Mouse (Mus musculus): ENCODE measurements around the gene 4921517D22Rik.

4921517D22Rik gene

DNA sequence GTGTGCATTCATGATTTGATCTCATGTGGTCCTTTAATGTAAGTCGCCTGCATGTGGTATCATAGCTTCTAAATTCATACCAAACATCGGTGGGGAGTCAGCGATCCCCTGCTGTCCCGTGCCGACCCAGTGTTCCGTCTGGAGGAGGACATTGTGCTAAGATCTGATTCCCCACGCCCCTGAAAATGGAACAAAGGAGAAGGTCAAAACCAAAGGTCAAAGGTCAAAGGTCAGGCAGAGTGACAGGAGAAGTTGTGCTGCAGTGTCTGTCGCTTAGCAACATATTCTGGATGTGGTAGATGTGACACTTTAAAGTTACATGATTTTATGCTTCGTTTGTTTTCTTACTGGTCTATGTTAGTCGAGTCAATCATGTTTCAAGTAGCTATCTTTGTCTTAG lies 2.4 kb downstream of the 4921517D22Rik start:
- peak; percentile 82 for DNase-seq (ENCODE audit: low read depth, low spot score)

DNA sequence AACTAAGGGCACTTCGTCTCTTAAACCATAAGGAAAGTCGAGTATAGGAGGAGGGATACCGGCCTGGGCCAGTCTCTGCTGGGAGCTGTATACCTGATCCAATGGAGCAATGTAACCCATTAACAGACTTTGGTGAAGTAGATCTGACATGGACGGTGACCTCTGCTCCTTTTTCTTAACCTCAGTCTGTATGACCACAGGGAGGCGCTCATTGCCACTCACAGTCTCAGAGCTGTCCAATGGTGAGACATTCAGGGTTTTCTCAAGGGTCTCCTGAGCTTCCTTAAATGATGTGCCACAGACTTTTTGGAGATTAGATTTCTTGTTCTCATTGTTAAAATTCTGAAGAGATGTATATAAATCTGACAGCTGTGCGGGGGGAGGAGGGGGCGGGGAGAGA lies 3.3 kb downstream of the 4921517D22Rik start:
- no peak for DNase-seq (ENCODE audit: low read depth, low spot score)

DNA sequence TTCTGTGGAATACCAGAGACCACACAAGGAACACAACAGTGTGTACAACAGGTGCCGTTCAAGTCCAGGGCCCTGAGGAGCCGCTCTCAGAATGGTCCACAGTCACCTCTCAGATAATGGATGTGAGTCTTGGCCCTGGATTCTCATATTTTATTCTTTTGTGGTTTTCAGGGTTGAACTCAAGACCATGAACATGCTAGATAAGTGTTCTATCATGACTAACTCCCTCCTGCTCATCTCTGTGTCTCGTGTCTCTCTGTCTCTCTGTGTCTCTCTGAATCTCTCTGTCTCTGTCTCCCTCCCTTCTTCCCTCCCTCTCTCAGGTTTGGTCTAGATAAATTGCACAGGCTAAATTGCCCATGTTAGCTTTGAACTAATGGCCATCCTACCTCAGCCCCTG lies 4.1 kb downstream of the 4921517D22Rik start:
- no peak for DNase-seq (ENCODE audit: low read depth, low spot score)

GRCm38 (mm10) chr13:59689313-59689712 lies 4.6 kb downstream of the 4921517D22Rik start:
- DNase-seq (ENCODE audit: low read depth, low spot score) = no peak

DNA sequence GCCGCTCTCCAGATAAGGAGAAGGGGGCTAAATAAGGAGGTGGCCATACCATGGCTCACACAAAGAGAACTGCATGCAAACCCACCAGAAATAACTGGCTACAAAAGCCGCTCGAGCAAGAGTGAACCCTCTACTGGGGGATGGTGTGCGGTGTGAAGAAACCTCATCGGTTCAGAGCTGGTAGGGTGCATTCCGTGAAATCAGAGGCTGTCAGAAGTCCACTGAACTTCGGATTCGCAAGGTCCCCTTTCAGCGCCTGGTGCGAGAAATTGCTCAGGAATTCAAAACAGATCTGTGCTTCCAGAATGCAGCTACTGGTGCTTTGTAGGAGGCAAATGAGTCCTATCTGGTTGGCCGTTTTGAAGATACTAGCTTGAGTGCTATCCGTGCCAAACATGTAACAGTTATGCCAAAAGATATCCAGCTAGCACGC lies 5.6 kb downstream of the 4921517D22Rik start:
- DNase-seq (ENCODE audit: low read depth, low spot score) = no peak

DNA sequence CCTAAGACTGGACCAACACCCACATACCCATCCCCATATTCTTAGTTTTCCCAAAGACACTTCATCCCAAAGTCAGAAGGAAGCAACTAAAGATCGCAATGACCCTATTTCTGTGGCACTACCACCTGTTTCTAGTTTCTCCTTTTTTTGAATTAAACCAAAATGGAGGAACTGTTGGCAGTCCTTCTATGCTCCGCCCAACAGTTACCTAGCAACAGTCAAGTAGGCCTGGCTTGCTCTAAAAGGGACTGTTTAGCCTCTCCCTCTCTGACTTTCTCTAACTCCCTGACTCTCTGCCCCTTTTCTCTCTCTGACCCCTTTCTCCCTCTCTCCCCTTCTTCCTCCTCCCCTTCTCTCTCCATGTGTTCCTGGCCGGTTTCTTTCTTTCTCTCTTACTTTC lies 8.7 kb downstream of the 4921517D22Rik start:
- no peak for DNase-seq (ENCODE audit: low read depth, low spot score)

DNA sequence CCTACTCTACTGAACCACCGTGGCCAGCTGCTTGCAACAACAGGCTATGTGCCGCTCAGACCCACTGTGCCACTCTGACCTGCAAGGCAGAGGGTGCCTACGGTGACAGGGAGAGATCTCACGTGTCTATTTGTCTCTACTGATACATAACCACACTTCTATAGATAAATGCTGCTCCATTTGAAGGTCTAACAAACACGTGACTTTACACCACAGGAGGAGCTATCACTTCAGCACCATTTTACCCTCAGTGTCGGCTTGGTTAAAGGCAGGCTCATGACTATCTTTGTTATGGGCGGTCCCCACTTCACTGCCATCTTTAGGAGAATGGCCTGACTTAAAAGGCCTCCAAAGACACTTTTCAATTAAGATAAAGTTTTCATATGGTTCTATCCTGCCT lies 11.3 kb downstream of the 4921517D22Rik start:
- peak; percentile 36 for DNase-seq (ENCODE audit: low read depth, low spot score)

- DNase-seq (ENCODE audit: low read depth, low spot score) = no peak
Observed at GRCm38 (mm10) chr13:59679908-59680307, 14.0 kb downstream of the 4921517D22Rik start.

GRCm38 (mm10) chr13:59679306-59679705 lies 14.6 kb downstream of the 4921517D22Rik start:
- DNase-seq (ENCODE audit: low read depth, low spot score) = no peak

DNA sequence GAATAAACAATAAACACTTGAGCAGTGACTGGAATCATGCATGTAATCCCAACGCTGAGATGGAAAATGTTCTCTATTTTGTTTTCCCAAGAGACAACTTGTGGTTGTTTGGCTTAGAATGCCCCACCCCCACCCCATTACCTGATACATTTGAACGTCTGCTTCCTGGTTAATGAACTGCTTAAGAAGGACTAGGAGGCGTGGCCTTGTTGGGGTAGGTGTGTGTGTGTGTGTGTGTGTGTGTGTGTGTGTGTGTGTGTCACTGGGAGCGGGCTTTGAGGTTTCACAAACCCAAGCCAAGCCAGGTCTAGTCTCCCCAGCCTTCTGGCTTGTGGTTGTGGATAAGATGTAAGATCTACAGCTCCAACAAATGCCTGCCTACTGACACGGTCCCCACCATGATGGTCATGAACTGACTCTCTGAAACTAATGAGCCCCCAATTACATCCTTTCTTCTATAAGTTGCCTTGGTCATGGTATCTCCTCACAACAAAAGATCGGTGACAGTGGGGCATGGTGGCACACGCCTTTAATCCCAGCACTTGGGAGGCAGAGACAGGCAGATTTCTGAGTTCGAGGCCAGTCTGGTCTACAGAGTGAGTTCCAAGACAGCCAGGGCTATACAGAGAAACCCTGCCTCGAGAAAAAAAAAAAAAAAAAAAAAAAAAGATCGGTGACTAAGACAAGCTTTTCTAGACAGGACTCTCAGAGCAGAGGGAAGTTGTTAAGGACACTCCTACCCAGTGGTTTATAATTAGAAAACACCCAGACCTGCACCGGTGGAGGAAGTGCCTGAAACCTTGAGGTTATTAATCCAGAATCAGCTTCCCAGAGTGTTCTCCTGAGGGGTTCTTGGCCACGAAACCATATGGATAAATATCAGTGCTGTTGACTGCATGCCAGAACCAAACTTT lies 17.3 kb downstream of the 4921517D22Rik start:
- DNase-seq (ENCODE audit: low read depth, low spot score) = no peak

GRCm38 (mm10) chr13:59675151-59676011 lies 18.5 kb downstream of the 4921517D22Rik start, which contains the start of gene Golm1:
Golm1 (minus strand) TSS chr13:59675811.
- DNase-seq (ENCODE audit: low read depth, low spot score) = peak; percentile 82

DNA sequence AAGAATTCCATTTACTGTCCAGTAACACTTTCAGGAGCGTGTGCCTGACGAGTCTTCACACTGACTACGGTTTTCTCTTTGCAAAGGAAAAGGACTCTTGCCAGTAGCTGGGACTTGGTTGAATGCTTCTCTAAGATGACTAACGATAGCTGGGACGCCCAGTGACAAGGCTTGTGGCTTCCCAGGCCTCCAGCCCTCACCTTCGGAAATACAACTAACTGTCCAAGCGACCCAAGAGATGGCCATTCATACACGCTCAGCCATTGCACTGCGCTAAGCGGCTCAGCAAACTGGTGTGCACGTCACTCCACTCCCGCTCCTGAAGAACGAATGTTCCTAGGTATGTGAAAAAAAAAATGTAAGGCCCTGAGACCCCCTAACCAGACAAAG lies 19.2 kb downstream of the 4921517D22Rik start:
- peak; percentile 66 for DNase-seq (ENCODE audit: low read depth, low spot score)

DNA sequence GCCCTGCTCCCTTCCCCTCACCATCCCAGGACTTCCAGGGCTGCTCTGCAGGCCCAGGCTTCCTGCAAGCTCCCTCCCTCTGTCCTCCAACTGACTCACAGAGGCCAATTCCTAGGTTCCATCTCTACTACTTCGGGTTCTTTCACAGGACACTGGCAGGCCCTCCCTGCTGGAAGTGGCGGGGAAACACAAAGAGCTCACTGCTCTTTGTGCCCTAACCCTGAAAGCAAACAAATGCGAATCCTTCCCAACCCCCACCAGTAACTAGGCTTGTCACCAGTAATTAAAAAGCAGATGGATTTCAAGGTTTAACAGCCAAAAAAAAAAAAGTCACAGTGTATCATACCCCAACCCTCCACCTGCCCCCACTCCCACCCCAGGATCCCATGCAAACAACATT lies 19.7 kb downstream of the 4921517D22Rik start:
- DNase-seq (ENCODE audit: low read depth, low spot score) = peak; percentile 68

GRCm38 (mm10) chr13:59673597-59673996 lies 20.3 kb downstream of the 4921517D22Rik start:
- DNase-seq (ENCODE audit: low read depth, low spot score) = no peak

DNA sequence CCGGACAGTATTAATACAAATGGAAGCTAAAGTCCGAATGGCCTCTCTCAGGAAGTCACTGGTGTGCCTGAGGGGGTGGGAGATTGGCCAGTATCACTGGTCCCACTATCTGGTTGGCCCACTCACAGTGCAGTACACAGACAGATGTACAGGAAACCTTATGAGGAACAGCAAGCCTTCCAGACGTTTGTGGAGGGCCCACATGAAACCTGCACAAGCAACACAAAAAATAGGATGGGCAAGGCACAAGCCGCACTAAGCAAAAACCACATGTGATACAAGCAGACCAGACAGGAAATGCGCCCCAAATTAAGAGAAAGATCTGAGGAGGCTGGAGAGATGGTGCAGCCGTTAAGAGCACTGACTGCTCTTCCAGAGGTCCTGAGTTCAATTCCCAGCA lies 21.7 kb downstream of the 4921517D22Rik start:
- no peak for DNase-seq (ENCODE audit: low read depth, low spot score)

DNA sequence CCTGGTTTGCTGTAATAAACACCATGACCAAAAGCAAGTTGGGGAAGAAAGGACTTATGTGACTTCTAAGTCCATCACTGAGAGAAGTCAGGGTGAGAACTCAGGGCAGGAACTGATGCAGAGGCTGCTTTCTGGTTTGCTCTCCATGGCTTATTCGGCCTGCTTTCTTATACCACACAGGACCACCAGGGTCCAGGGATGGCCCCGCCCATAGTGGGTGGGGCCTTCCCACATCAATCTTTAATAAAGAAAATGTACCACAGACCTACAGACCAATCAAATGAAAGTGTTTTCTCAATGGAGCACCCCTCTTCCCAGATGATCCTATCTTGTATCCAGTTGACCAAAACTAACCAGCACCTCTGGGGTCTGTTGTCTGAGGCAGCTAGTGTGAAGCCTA lies 22.4 kb downstream of the 4921517D22Rik start:
- DNase-seq (ENCODE audit: low read depth, low spot score) = peak; percentile 61

GRCm38 (mm10) chr13:59669946-59670345 lies 24.0 kb downstream of the 4921517D22Rik start:
- no peak for DNase-seq (ENCODE audit: low read depth, low spot score)

- no peak for DNase-seq (ENCODE audit: low read depth, low spot score)
Observed at GRCm38 (mm10) chr13:59668501-59669093, 25.3 kb downstream of the 4921517D22Rik start.

DNA sequence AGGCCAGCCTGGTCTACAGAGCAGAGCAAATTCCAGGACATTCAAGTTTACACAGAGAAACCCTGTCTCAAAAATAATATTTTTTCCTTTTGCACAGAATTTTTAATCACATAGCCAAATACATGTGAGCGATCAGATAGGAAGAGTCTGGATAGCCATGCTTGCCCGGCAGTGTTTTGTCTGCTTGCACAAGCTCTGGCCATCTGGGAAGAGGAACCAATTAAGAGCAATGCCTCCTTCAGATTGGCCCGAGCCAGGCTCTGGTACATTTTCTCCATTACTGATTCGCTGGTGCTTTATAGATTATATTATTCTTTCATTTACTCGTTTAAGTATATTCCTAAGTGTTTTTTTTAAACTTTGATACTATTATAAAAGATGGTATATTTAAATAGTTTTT lies 26.1 kb downstream of the 4921517D22Rik start:
- DNase-seq (ENCODE audit: low read depth, low spot score) = no peak

GRCm38 (mm10) chr13:59663939-59664712 lies 29.8 kb downstream of the 4921517D22Rik start:
- DNase-seq (ENCODE audit: low read depth, low spot score) = no peak

- DNase-seq (ENCODE audit: low read depth, low spot score) = no peak
Observed at GRCm38 (mm10) chr13:59661966-59662365, 31.9 kb downstream of the 4921517D22Rik start.

Measured in mesoderm, embryonic 11.5 days (tissue).